Mouse (Mus musculus) embryonic facial prominence, embryonic 13.5 days (tissue): Measurements from ENCODE around the gene Fastk. TPM values are rescaled to one million over a fixed set of nuclear protein-coding genes. Genes with fewer than 3 reads are reported as not detected.
A peak's percentile ranks its signal among the peaks of the same experiment; 100 is the strongest.

Source experiments
- ATAC-seq: fragments of 200-750 bp; cut with Nextera tagmentation; 2 replicates; pipeline ENCODE4 v1.8.0; 2017; ENCODE audit warnings: low read depth; ENCODE audit not compliant: insufficient number of reproducible peaks, insufficient read depth, low FRiP score, low TSS enrichment
- H3K27ac ChIP-seq: fragments of 300-500 bp; sonication (generic); 2 replicates; pipeline ENCODE4 v1.5.1; 2015; ENCODE audit warnings: moderate library complexity, mild to moderate bottlenecking, inconsistent platforms
- H3K27me3 ChIP-seq: fragments of 300-500 bp; sonication (generic); 2 replicates; pipeline ENCODE4 v1.6.1; 2015; ENCODE audit warnings: mild to moderate bottlenecking, inconsistent platforms
- H3K36me3 ChIP-seq: fragments of 300-500 bp; sonication (generic); 2 replicates; pipeline ENCODE4 v1.6.1; 2015; ENCODE audit warnings: mild to moderate bottlenecking, inconsistent platforms
- H3K4me1 ChIP-seq: fragments of 300-500 bp; sonication (generic); 2 replicates; pipeline ENCODE4 v1.6.1; 2015; ENCODE audit warnings: inconsistent platforms
- H3K4me2 ChIP-seq: fragments of 300-500 bp; sonication (generic); 2 replicates; pipeline ENCODE4 v1.6.1; 2015; ENCODE audit warnings: moderate library complexity, mild to moderate bottlenecking, inconsistent platforms
- H3K4me3 ChIP-seq: fragments of 300-500 bp; sonication (generic); 2 replicates; pipeline ENCODE4 v1.5.1; 2015; ENCODE audit warnings: mild to moderate bottlenecking, inconsistent platforms
- H3K9ac ChIP-seq: fragments of 300-500 bp; sonication (generic); 2 replicates; pipeline ENCODE4 v1.6.1; 2015; ENCODE audit warnings: mild to moderate bottlenecking, inconsistent platforms
- H3K9me3 ChIP-seq: fragments of 300-500 bp; sonication (generic); 2 replicates; pipeline ENCODE4 v1.6.1; 2016; ENCODE audit warnings: inconsistent platforms
- WGBS: fragments of 180-500 bp; shearing (Covaris S2); methylation state at CpG from one replicate; pipeline ENCODE4 v1.1.7; 2015; ENCODE audit warnings: mixed read lengths; 5-methylcytosine and 5-hydroxymethylcytosine counted together
- polyA plus RNA-seq: library from polyadenylated mRNA; unstranded; fragments of >200 nt; fragmentation: Nextera tagmentation; extraction: Ambion mirVana; gene quantifications from 2 replicates; pipeline ENCODE4 v1.2.1, GENCODE M21; 2015

The Fastk gene
- polyA plus RNA-seq: 106 and 109 TPM in 2 replicates

DNA sequence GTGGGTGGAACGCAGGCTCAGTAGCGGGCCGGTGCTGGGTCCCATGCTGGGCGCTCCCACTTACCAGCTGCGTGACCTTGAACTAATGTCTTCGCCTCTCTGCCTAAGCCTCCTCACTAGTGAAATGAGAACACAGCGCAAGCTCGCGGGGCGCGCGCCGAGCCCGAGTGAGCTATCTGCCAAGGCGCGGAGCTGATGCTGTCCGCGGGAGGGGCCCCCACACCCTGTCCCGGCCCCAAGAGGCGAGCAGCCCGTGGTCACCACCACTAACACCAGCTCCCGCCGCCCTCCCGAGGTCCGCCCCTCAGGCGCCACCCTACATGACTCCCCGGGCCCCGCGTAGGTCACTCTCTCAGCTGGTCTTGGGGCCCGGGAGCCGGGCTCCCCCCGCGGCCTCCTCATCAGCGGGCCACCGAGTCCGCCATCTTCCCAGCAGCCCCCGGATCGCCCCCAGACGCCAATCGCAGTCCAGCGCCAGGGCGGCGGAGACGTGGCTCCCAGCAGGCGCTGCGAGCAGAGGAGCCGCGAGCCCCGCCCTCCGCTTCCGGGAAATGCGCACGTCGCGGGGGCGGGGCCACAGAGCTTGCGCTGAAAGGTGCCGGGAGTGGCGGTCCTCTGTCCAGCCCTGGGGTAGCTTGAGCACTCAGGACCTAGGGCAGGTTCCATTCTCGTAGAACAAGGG lies at the start of gene Fastk:
TSS of gene Fastk (minus strand) at position 542 of the 682 bp plus-strand sequence.
- peak within 1 kb of the TSS; percentile 92 for H3K27ac ChIP-seq
- WGBS: under 1% methylated on average over 60 of the region's 60 CpGs
- ATAC-seq: peak; percentile 85
- peak within 1 kb of the TSS; percentile 93 for H3K4me3 ChIP-seq
- peaks cover 35% of the 10 kb centered on the region for H3K4me1 ChIP-seq
- H3K9me3 ChIP-seq: no peaks in the 10 kb centered on the region
- peaks cover 39% of the 10 kb centered on the region for H3K36me3 ChIP-seq
- peak within 1 kb of the TSS; percentile 92 for H3K4me2 ChIP-seq
- H3K9ac ChIP-seq: peak within 1 kb of the TSS; percentile 96
- H3K27me3 ChIP-seq: 0 out of 2 replicates have a peak, but pooled peaks cover 4% of the 10 kb centered on the region

GRCm38 (mm10) chr5:24492546-24493285 lies 47.6 kb upstream of the Fastk start:
- H3K9ac ChIP-seq: no peak overlapping the region
- 83% methylated on average over 16 of the region's 16 CpGs for WGBS
- H3K4me2 ChIP-seq: no peak overlapping the region
- peaks cover 7% of the 10 kb centered on the region for H3K4me1 ChIP-seq
- H3K27ac ChIP-seq: no peak overlapping the region
- ATAC-seq: no peak
- no peaks in the 10 kb centered on the region for H3K27me3 ChIP-seq
- no peak overlapping the region for H3K4me3 ChIP-seq
- H3K9me3 ChIP-seq: no peaks in the 10 kb centered on the region
- peaks cover 98% of the 10 kb centered on the region for H3K36me3 ChIP-seq

- peaks cover 89% of the 10 kb centered on the region for H3K36me3 ChIP-seq
- no peak overlapping the region for H3K27ac ChIP-seq
- peaks cover 8% of the 10 kb centered on the region for H3K4me1 ChIP-seq
- ATAC-seq: no peak
- 82% methylated on average over 14 of the region's 14 CpGs for WGBS
- no peak overlapping the region for H3K4me3 ChIP-seq
- no peaks in the 10 kb centered on the region for H3K27me3 ChIP-seq
- no peak overlapping the region for H3K4me2 ChIP-seq
- H3K9ac ChIP-seq: no peak overlapping the region
- H3K9me3 ChIP-seq: no peaks in the 10 kb centered on the region
These were observed 45.4 kb upstream of the Fastk start for GRCm38 (mm10) chr5:24490413-24490920.

GRCm38 (mm10) chr5:24486738-24487137 lies 41.7 kb upstream of the Fastk start:
- H3K4me3 ChIP-seq: no peak overlapping the region
- H3K4me2 ChIP-seq: no peak overlapping the region
- no peak for ATAC-seq
- H3K36me3 ChIP-seq: peaks cover 86% of the 10 kb centered on the region
- H3K4me1 ChIP-seq: peaks cover 28% of the 10 kb centered on the region
- H3K27ac ChIP-seq: no peak overlapping the region
- 0 out of 2 replicates have a peak, but pooled peaks cover 8% of the 10 kb centered on the region for H3K27me3 ChIP-seq
- no peaks in the 10 kb centered on the region for H3K9me3 ChIP-seq
- no peak overlapping the region for H3K9ac ChIP-seq
- 84% methylated on average over 5 of the region's 5 CpGs for WGBS

DNA sequence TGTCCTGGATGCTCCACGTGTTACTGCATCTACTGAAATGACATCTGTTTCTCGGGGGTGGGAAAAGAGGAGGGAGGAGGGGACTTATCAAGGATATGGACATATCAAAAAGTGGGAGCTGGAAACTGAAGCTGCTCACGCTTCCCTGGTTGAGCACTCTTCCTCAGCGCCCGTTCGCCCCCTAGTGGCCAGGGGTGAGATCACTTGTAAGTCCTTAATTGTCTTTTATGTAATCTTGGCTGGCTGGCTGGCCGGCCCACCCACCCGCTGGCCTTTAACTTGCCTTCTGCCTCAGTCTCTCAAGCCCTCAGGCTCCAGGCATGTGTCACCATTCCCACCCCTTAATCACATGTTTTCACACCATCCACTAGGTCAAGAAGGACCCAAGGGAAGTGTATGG lies 41.0 kb upstream of the Fastk start:
- no peak for ATAC-seq
- 3% methylated on average over 8 of the region's 8 CpGs for WGBS

DNA sequence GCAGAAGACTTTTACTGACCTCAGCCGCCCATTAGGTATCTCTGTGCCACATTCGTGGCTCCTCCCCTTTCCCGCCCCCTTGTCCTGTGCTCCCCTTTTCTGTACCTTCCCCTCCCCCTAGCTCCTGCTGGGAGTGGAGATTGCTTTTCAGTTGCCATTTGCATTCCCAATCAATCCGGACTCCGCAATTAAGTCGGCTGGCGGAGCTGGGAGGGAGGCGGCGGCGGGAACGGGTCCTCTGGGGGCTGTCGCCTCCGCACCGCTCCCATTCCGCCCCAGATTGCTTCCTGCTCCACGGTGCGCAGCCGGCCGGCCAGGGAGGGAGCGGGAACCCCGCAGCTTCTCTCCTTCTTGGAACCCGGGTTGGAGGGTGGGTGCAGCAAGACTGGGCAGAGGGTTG lies 39.9 kb upstream of the Fastk start:
- H3K36me3 ChIP-seq: peaks cover 85% of the 10 kb centered on the region
- peaks cover 32% of the 10 kb centered on the region for H3K4me1 ChIP-seq
- 0 out of 2 replicates have a peak, but pooled peaks cover 8% of the 10 kb centered on the region for H3K27me3 ChIP-seq
- H3K9me3 ChIP-seq: no peaks in the 10 kb centered on the region
- 0 out of 2 replicates have a peak overlapping the region, but pooled peaks have one; percentile 44 for H3K9ac ChIP-seq
- no peak overlapping the region for H3K4me3 ChIP-seq
- H3K4me2 ChIP-seq: peak overlapping the region; percentile 30; the same call in 1 of the 2 replicates
- no peak overlapping the region for H3K27ac ChIP-seq
- no peak for ATAC-seq
- 25% methylated on average over 21 of the region's 22 CpGs for WGBS

More for the DNA sequence above, 41.0 kb upstream of the Fastk start:
- 0 out of 2 replicates have a peak, but pooled peaks cover 8% of the 10 kb centered on the region for H3K27me3 ChIP-seq
- H3K4me3 ChIP-seq: no peak overlapping the region
- no peaks in the 10 kb centered on the region for H3K9me3 ChIP-seq
- H3K4me1 ChIP-seq: peaks cover 32% of the 10 kb centered on the region
- H3K27ac ChIP-seq: no peak overlapping the region
- no peak overlapping the region for H3K4me2 ChIP-seq
- peaks cover 85% of the 10 kb centered on the region for H3K36me3 ChIP-seq
- H3K9ac ChIP-seq: no peak overlapping the region

GRCm38 (mm10) chr5:24483326-24483725 lies 38.2 kb upstream of the Fastk start:
- no peak for ATAC-seq

DNA sequence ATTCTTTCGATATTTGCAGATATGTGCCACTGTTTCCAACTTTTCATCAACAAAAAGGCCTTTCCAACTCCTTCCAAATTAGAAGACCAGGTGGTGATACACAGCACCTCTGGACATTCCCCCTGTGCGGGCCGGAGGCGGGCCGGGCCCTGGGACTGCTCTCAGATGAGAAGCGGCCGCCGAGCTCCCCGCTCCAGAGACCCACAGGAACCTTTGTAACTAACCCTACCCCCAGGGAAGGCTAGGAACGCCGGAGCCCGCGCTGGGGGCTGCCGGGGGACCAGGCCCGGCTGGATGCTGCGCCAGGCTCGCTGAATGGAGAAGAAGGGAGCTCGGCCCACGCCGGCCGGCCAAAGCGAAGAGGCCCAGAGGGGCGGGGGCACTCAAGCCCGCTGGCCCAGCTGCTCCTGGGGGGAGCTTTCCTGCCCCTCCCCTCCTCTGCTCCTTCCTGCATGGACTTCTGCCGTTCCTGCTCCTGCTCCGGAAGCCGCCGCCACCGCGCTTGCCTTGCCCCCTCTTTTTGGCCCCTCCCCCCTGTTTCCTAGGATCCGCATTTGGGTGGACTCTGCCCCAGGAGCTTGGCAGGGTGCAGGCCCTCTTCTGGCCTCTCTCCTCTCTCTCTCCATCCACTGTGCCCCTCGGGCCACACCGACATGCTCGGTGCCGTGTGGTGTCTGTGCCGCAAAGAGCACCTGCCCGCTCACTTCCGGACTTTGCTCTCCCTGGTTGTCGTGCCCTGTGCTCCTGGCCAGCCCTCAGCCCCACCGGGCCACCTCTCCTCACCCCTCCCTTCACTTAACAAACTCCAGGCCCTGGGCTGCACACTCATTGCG lies 37.4 kb upstream of the Fastk start:
- Histone ChIP-seq H3K4me2 (no peak overlapping the region), H3K27ac (no peak overlapping the region), H3K9me3 (no peaks in the 10 kb centered on the region), H3K9ac (peak overlapping the region; percentile 54), H3K4me1 (peaks cover 32% of the 10 kb centered on the region), H3K4me3 (no peak overlapping the region), H3K27me3 (0 out of 2 replicates have a peak, but pooled peaks cover 8% of the 10 kb centered on the region), H3K36me3 (peaks cover 85% of the 10 kb centered on the region)
- 42% methylated on average over 41 of the region's 41 CpGs for WGBS
- no peak for ATAC-seq

More at GRCm38 (mm10) chr5:24483326-24483725, 38.2 kb upstream of the Fastk start:
- Histone ChIP-seq H3K36me3 (peaks cover 85% of the 10 kb centered on the region), H3K4me1 (peaks cover 32% of the 10 kb centered on the region), H3K27ac (no peak overlapping the region), H3K4me3 (no peak overlapping the region), H3K27me3 (0 out of 2 replicates have a peak, but pooled peaks cover 8% of the 10 kb centered on the region), H3K4me2 (no peak overlapping the region), H3K9me3 (no peaks in the 10 kb centered on the region), H3K9ac (no peak overlapping the region)
- 23% methylated on average over 11 of the region's 11 CpGs for WGBS

- Histone ChIP-seq H3K27ac (no peak overlapping the region), H3K9me3 (no peaks in the 10 kb centered on the region)
- 6% methylated on average over 4 of the region's 4 CpGs for WGBS
These were observed 36.6 kb upstream of the Fastk start for GRCm38 (mm10) chr5:24481647-24482046.

DNA sequence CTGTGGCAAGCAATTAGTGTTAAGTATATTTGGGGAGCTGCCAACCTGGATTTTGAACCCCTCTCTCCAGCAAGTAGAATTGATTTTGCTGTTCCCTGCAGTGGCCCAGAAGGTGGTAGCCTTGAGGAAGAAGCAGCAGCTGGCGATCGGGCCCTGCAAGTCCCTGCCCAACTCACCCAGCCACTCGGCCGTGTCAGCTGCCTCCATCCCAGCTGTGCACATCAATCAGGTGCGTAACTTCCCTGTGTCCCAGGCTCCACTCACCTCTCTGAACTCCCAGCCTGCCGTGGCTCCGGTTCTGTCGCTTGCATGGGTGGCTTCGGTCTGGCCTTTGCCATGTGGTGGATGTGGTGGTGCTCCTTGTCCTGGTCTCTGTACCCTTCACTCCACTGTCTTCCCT lies 32.8 kb upstream of the Fastk start:
- no peak for ATAC-seq
- H3K36me3 ChIP-seq: peaks cover 73% of the 10 kb centered on the region
- 91% methylated on average over 9 of the region's 9 CpGs for WGBS
- no peak overlapping the region for H3K4me2 ChIP-seq
- H3K27ac ChIP-seq: no peak overlapping the region
- H3K27me3 ChIP-seq: peaks cover 30% of the 10 kb centered on the region
- H3K4me3 ChIP-seq: no peak overlapping the region
- no peaks in the 10 kb centered on the region for H3K9me3 ChIP-seq
- no peak overlapping the region for H3K9ac ChIP-seq
- H3K4me1 ChIP-seq: peaks cover 52% of the 10 kb centered on the region

More at GRCm38 (mm10) chr5:24481647-24482046, 36.6 kb upstream of the Fastk start:
- Histone ChIP-seq H3K4me3 (no peak overlapping the region), H3K4me2 (no peak overlapping the region), H3K27me3 (0 out of 2 replicates have a peak, but pooled peaks cover 8% of the 10 kb centered on the region), H3K4me1 (peaks cover 36% of the 10 kb centered on the region), H3K36me3 (peaks cover 85% of the 10 kb centered on the region), H3K9ac (no peak overlapping the region)
- no peak for ATAC-seq
